Mouse (Mus musculus) myocyte (in vitro differentiated cells): ENCODE measurements around the gene Cd52.

Source experiments
- CEBPB ChIP-seq: IDR thresholded peaks from 2 replicates; pipeline ENCODE4 v1.6.1; 2011; ENCODE audit warnings: mild to moderate bottlenecking, moderate library complexity; ENCODE audit not compliant: poor library complexity, insufficient read depth, severe bottlenecking
- E2F4 ChIP-seq: IDR thresholded peaks from one replicate; pipeline ENCODE4 v1.6.1; 2011; ENCODE audit warnings: mild to moderate bottlenecking, control low read depth, moderate library complexity; ENCODE audit not compliant: insufficient read depth
- MAX ChIP-seq: IDR thresholded peaks from one replicate; pipeline ENCODE4 v1.6.1; 2011; ENCODE audit warnings: low read depth, mild to moderate bottlenecking, control low read depth
- MYOD1 ChIP-seq, 3 experiments: IDR thresholded peaks; one replicate each; pipeline ENCODE4 v1.6.1; 2011; ENCODE audit warnings: control low read depth in 2 of 3, low read depth in 2 of 3, mild to moderate bottlenecking in 2 of 3, moderate library complexity in 1 of 3; ENCODE audit not compliant: insufficient read length in 2 of 3, control insufficient read depth in 1 of 3
- MYOG ChIP-seq, 3 experiments: IDR thresholded peaks; one replicate each; pipeline ENCODE4 v1.6.1; 2011; ENCODE audit warnings: control low read depth in 2 of 3, low read depth in 2 of 3, mild to moderate bottlenecking in 2 of 3; ENCODE audit not compliant: insufficient read length in 2 of 3, control insufficient read depth in 1 of 3, insufficient read depth in 1 of 3
- POLR2A ChIP-seq: IDR thresholded peaks from one replicate; pipeline ENCODE4 v1.6.1; 2011; ENCODE audit warnings: low read depth, mild to moderate bottlenecking, control low read depth, moderate library complexity; ENCODE audit not compliant: insufficient read length
- POLR2AphosphoS2 ChIP-seq: IDR thresholded peaks from one replicate; pipeline ENCODE4 v1.6.1; 2011; ENCODE audit warnings: low read depth, control low read depth; ENCODE audit not compliant: insufficient read length
- REST ChIP-seq: IDR thresholded peaks from one replicate; pipeline ENCODE4 v1.6.1; 2011; ENCODE audit warnings: mild to moderate bottlenecking, control low read depth, moderate library complexity; ENCODE audit not compliant: insufficient read depth, insufficient read length
- SRF ChIP-seq: IDR thresholded peaks from one replicate; pipeline ENCODE4 v1.6.1; 2011; ENCODE audit warnings: low read depth; ENCODE audit not compliant: control insufficient read depth, insufficient read length
- TCF12 ChIP-seq: IDR thresholded peaks from one replicate; pipeline ENCODE4 v1.6.1; 2011; ENCODE audit warnings: mild to moderate bottlenecking, control low read depth; ENCODE audit not compliant: poor library complexity, insufficient read depth, severe bottlenecking
- TCF3 ChIP-seq: IDR thresholded peaks from one replicate; pipeline ENCODE4 v1.6.1; 2011; ENCODE audit warnings: low read depth, control low read depth; ENCODE audit not compliant: insufficient read length
- USF1 ChIP-seq: IDR thresholded peaks from one replicate; pipeline ENCODE4 v1.6.1; 2011; ENCODE audit warnings: low read depth, mild to moderate bottlenecking, control low read depth, moderate library complexity

- TF ChIP-seq POLR2AphosphoS2 (no peak), TCF12 (no peak), POLR2A (no peak), MAX (no peak), CEBPB (no peak), MYOD1 (IDR thresholded peaks at IDR 0.05; ENCODE audit: control insufficient read depth in 1 of 3, insufficient read length in 2 of 3, low read depth in 2 of 3) (no peak), TCF3 (no peak), USF1 (no peak), REST (no peak), E2F4 (no peak), MYOG (IDR thresholded peaks at IDR 0.05; ENCODE audit: control insufficient read depth in 1 of 3, insufficient read depth in 1 of 3, insufficient read length in 2 of 3, low read depth in 2 of 3) (no peak), SRF (no peak)
These were observed 5.9 kb downstream of the Cd52 start for GRCm38 (mm10) chr4:134089029-134089428.
